Mouse (Mus musculus): ENCODE results near the gene Gm26602. TPM values are rescaled to one million over a fixed set of nuclear protein-coding genes. Genes with fewer than 3 reads are reported as not detected.

Gm26602 gene
- not detected for total RNA-seq (2021)
- long read RNA-seq, experiment 1: 0 reads
- long read RNA-seq, experiment 2: 0 reads

GRCm38 (mm10) chr10:79910556-79910955 lies at the start of gene Gm26602:
TSS of gene Gm26602 (plus strand) at chr10:79910856.
- DNase-seq: no peak

DNA sequence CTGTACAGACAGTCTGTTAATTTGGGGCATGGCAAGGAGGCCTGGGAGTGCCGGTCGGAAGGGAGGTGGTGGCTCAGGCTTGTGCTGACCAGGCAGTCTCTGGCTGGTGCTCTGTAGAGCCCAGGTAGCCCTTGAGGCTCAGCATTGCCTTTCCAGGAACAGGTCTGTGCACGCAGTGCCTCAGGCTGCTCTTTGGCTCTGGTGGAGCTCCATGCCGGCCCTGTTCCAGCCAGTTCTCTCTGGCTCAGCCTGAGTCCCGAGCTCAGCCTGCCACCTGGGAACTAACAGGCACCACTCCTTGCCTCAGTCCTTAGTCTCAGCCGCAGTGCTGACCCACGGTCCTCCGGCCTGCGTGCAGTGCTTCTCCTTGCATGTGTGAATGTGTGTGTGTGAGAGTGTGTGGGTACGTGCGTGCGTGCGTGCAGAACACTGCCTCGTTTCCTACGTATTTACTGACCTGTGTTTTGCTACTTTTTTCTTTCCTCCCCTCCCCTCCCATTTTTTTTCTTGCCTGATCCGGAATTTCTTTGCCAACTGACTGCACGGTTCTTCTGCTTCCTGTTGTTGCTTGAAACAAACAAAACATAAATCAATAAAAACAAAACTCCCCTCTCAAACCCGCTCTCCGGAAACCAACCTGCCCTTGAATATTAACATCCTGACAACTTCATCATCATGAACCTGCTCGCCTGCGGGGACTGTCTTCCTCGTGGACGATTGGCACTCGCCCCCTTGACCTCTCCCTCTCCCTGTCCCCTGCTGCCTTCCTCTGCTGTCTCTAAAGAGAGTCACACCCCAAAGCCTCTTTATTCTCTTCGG lies 49.2 kb upstream of the Gm26602 start:
- DNase-seq: no peak

- no peak for DNase-seq
Observed at GRCm38 (mm10) chr10:79862049-79862788, 48.4 kb upstream of the Gm26602 start.

DNA sequence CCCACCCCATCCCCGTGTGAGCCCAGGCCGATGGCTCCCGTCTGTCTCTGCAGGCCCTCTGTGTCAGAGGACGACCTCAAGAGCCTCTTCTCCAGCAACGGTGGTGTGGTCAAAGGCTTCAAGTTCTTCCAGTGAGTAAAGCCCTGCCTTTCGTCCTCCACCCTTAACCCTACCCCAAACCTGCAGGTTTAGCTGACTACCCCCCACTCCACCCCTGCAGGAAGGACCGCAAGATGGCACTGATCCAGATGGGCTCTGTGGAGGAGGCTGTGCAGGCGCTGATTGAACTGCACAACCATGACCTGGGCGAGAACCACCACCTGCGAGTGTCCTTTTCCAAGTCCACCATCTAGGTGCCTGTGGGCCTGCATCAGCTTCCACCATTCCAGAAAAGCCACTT lies 47.7 kb upstream of the Gm26602 start:
- no peak for DNase-seq

DNA sequence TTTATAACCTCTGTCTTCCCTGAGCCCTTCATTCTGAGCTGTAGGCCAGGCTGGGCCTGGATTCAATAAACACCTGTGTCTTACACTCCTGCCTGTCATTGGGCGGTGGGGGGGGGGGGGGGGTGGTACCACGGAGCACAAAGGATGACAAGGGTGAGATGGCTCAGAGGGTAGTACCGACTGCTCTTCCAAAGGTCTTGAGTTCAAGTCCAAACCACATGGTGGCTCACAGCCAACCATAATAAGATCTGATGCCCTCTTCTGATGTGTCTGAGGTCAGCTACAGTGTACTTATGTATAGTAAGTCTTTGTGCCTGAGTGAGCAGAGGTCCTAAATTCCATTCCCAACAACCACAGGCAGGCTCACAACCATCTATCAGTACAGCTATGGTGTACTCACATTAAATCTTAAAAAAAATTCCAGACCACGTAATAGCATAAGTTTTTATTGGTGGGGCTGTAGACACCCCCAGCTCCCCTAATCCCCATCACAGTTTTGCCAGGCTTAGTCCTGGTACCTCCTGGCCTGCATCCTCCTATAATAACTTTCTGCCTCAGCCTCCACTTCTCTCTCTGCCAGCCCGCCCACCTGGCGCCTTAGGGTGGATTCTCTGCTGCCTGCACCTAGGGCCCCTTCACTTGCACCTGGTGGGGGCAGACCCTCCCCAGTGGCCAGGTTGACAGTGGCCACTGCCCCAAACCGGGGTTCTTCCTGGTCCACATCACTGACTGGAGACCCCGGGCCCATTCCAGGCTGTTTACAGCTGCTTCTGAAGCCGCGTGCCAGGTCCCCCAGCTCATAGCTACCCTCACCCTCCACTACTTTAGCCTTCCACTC lies 46.1 kb upstream of the Gm26602 start:
- DNase-seq: no peak

GRCm38 (mm10) chr10:79865189-79865601 lies 45.5 kb upstream of the Gm26602 start:
- DNase-seq: no peak

- DNase-seq: peak in 1 of 2 experiments; percentile 57
Observed at GRCm38 (mm10) chr10:79865801-79866295, 44.8 kb upstream of the Gm26602 start.

- no peak for DNase-seq
Observed at GRCm38 (mm10) chr10:79866601-79867000, 44.1 kb upstream of the Gm26602 start.

- DNase-seq: no peak
Observed at GRCm38 (mm10) chr10:79871845-79872244, 38.8 kb upstream of the Gm26602 start.

DNA sequence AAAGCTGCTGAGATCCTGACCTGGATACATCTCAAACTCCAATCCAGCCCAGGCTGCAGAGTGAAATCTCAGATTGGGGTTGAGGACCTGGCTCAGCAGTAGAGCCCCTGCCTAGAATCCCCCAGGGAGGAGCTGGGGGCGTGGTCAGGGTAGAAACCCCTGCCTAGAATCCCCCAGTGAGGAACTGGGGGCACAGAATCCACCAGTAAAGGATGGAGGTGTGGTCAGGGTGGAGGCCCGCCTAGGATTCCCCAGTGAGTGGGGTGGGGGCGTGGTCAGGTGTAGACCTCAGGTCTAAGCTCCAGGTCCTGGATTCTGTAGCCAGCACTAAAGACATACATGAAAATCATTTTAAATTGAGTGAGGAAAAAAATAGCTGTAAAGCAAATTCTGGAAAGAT lies 37.8 kb upstream of the Gm26602 start:
- no peak for DNase-seq

DNA sequence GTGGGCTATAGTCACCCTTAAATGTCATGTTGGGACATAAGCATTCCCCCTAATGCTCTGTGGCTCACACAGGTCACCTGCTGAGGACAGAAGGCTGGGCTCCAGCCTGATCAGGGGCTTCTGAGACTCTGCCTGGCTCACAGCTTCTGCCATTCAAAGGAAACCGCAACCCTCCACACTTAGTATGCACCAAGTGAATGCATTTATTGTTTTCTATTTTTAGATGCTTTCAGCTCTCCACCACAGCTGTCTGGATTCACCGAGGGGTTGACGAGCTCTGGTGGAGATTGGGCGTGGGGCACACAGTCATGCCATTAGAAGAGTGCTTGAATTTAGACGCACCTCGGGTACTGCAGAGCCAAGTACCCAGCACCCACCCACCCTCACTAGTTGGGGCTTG lies 37.3 kb upstream of the Gm26602 start:
- DNase-seq: no peak

DNA sequence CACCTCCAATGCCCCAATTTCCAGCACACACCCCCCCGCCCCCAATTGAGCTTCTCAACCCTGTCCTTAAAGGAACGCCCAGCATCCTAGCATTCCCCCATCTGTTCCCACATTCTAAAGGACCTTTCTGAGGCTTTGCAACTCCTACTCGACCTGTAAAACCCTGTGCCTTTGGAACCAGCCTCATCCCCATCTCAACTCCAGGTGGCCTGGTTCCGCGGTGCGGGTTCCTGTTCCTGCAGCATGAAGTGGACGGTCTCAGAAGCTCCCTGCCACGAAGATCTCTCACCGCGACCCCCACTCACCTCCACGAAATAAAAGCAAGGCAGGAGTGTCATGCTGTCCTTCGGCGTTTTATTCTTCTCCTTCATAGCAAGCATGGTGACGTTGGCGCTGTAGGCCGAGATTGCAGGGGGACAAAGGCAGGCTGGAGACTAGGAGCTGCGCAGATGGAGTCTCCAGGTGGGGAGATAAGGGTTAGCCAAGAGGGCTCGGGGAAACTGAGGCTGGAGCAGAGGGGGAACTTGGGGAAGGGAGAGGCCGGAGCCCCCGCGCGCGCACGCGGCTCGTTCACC lies 36.9 kb upstream of the Gm26602 start:
- no peak for DNase-seq

DNA sequence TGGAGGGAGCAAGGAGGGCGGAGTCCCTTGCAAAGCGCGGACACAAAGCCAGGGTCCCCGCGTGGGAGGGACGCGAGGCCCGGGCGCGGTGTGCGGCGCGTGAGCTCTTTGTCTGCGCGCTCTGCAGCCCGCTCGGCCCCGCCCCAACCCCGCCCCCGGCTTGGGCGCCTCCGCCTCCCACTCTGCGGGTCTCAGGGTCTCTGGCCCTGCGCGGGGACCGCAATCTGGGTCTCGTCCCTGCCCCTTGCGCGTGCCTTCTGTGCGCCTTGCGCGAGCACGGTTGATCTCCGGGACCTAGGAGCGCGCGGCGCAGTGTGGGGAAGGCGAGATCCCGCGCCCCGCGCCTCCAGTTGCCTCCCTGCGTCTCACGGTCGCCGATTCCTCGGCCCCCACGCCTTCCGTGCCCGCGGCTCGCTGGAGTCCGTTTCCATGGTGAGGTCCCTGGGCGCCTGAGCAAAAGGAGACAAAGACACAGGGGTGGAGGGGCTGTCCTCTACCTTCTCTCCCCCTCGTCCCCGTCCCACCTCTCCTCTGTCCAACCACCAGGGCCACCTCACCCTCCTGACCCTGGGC lies 36.3 kb upstream of the Gm26602 start, which contains the start of the genes Prtn3 and Plppr3:
Gene Prtn3, plus strand, starts transcription at position 187 of the 573 bp plus-strand sequence.
Gene Plppr3, minus strand, starts transcription at position 345 of the 573 bp plus-strand sequence.
- no peak for DNase-seq

DNA sequence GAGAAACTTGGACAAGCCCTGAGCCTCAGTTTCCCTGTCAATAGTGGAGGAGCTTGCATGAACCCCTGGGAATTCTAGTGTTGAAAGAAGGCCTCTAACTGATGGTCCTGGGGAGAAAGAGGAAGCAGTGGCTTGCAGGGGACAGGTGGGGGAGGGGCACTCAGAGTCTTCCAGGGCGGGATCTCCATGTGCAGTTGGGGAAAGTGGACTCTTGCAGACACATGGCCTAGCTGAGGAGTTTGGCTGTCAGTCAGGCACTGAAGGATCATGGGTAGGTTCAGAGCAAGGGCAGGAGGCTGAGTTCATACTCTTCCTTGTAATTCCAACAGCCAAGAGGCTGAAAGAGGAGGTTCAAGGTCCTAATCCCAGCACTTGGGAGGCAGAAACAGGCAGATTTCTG lies 33.5 kb upstream of the Gm26602 start:
- DNase-seq: no peak

GRCm38 (mm10) chr10:79877757-79878156 lies 32.9 kb upstream of the Gm26602 start:
- peak; percentile 67 to 82 for DNase-seq

DNA sequence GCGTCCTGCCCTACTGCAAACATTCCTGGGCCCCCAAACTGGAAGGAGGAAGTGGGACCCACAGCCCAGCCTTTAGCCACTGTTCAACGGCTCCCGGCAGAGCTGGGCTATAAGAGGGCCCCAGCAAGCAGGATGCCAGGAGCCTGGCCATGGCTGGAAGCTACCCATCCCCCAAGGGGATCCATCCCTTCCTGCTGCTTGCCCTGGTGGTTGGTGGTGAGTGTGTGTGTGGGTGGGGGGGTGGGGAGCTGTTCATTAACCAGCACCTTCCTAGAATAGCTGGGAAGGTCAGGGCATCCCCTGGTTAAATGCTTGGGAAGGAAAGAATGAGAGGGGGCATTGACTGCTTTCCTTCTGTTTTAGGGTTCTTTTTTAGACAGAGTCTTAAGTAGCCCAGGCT lies 31.1 kb upstream of the Gm26602 start:
- DNase-seq: no peak

- DNase-seq: no peak
Observed at GRCm38 (mm10) chr10:79880721-79881120, 29.9 kb upstream of the Gm26602 start.

DNA sequence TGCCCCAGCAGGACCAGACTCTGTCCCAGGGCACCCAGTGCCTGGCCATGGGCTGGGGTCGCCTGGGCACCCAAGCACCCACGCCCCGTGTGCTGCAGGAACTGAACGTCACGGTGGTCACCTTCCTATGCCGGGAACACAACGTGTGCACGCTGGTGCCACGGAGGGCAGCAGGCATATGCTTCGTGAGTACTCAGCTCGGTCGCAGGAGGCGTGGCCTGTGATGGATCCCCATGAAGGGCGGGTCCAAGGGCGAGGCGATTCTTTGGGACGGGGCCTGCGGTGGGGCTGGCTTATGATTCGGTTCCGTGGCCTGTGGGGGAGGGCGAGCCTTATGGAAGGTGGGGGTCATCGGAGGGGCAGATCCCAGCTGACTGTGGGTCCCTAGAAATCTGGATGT lies 28.7 kb upstream of the Gm26602 start:
- no peak for DNase-seq

- DNase-seq: peak; percentile 80 to 89
Observed at GRCm38 (mm10) chr10:79883297-79884084, 27.2 kb upstream of the Gm26602 start.

- peak; percentile 79 to 82 for DNase-seq
Observed at GRCm38 (mm10) chr10:79884446-79884845, 26.2 kb upstream of the Gm26602 start.
